Mouse (Mus musculus) bone marrow macrophage, adult 2 months (primary cell): ENCODE results near the gene Mapk1. TPM values are rescaled to one million over a fixed set of nuclear protein-coding genes. Genes with fewer than 3 reads are reported as not detected.
"Not testable (repeated sequence)": the region's sequence is repeated elsewhere in the genome, so short reads cannot be mapped to it uniquely, and the experiment has no call there.

ENCODE experiments used
- H3K27ac ChIP-seq: 2 replicates; pipeline ENCODE4 v1.5.1; 2012; ENCODE audit warnings: low read depth, low read length; ENCODE audit not compliant: insufficient read depth
- H3K4me1 ChIP-seq: 2 replicates; pipeline ENCODE4 v1.6.1; 2012; ENCODE audit warnings: low read length; ENCODE audit not compliant: control insufficient read depth, insufficient read depth
- H3K4me3 ChIP-seq: 2 replicates; pipeline ENCODE4 v1.5.1; 2012; ENCODE audit warnings: mild to moderate bottlenecking, low read length, moderate library complexity; ENCODE audit not compliant: insufficient read depth
- CTCF ChIP-seq: IDR thresholded peaks from 2 replicates; pipeline ENCODE4 v1.5.1; 2012; ENCODE audit warnings: low read depth, mild to moderate bottlenecking, low read length, moderate library complexity
- POLR2A ChIP-seq: IDR thresholded peaks from 2 replicates; pipeline ENCODE4 v1.6.1; 2012; ENCODE audit warnings: mild to moderate bottlenecking, low read depth, low read length, borderline replicate concordance
- polyA plus RNA-seq: library from polyadenylated mRNA; stranded (reverse); fragments of >200 nt; gene quantifications from 2 replicates; pipeline ENCODE4 v1.2.4, GENCODE M21; 2012; ENCODE audit not compliant: missing spikeins, insufficient read depth, insufficient read length

Gene Mapk1
- polyA plus RNA-seq, 1 experiment, result 111 TPM

DNA sequence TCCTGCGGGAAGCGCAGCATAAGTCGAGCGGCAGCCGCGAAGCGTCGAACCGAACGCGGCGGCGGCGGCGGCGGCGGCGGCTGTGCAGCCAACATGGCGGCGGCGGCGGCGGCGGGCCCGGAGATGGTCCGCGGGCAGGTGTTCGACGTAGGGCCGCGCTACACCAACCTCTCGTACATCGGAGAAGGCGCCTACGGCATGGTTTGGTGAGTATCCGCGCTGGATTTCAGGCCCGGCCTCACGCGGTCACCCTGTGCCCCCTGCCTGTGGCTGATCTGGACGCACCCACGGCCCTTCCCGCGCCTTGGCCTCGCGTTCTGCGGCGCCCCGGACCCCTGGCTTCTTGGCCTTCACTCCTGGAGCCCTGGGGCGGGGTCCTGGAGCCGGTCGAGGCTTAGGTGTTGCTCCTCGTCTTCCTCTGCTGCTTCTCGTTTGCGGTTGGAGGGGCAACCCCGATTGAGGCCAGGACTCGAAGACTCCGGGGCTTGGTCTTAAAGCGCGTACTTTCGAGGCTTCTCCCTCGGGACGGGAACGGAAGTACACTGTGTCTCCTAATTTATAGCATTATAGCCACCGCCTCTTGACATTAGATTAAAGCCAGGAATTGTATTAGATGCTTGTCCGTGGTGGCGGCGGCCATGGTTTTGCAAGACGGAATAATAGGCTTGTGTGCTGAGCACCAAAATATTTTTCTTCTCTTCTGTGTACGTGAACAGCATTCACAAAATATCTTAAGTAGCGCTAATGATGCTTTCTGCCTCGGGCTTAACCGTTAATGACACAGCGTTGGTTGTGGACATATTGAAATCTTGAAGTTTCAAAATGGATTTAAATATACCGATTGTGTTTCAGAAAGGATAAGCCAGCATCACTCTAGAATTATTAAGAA, 596 bp downstream of the Mapk1 start:
- Histone ChIP-seq H3K27ac (peak overlapping the region; percentile 56), H3K4me1 (peaks cover 18% of the 10 kb centered on the region), H3K4me3 (peak overlapping the region; percentile 90)
- no peak for TF ChIP-seq POLR2A
- no peak for TF ChIP-seq CTCF

GRCm38 (mm10) chr16:16984423-16984941, 1.3 kb downstream of the Mapk1 start:
- H3K4me3 ChIP-seq, result peak overlapping the region; percentile 90
- TF ChIP-seq POLR2A (no peak), CTCF (no peak)

GRCm38 (mm10) chr16:16987248-16987647, 4.1 kb downstream of the Mapk1 start:
- Histone ChIP-seq H3K4me1 (peaks cover 33% of the 10 kb centered on the region), H3K27ac (no peak overlapping the region), H3K4me3 (no peak overlapping the region)
- TF ChIP-seq POLR2A (no peak), CTCF (no peak)

More at GRCm38 (mm10) chr16:16984423-16984941, 1.3 kb downstream of the Mapk1 start:
- no peak overlapping the region for H3K27ac ChIP-seq
- H3K4me1 ChIP-seq, result peaks cover 22% of the 10 kb centered on the region

DNA sequence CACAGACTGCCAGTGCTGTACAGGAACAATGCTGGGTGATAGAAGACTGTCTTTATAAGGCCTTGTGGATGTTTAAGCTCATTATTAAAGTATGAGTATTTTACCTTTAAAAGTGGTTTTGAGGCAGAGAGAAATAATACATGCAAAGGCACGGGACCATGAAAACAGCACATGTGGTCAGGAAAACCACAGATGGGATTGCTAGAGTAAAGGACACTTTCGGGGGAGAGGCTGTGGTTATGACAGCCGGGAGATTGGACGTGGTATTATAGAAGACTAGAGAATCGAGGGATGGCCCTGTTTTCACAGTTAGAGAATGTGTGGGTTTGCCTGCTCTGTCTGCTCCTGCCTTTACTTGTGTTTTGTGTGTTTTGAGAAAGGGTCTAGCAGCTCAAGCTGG, 5.7 kb downstream of the Mapk1 start:
- no peak for TF ChIP-seq CTCF
- no peak for TF ChIP-seq POLR2A
- H3K4me1 ChIP-seq, result peaks cover 44% of the 10 kb centered on the region
- H3K27ac ChIP-seq, result no peak overlapping the region
- no peak overlapping the region for H3K4me3 ChIP-seq

DNA sequence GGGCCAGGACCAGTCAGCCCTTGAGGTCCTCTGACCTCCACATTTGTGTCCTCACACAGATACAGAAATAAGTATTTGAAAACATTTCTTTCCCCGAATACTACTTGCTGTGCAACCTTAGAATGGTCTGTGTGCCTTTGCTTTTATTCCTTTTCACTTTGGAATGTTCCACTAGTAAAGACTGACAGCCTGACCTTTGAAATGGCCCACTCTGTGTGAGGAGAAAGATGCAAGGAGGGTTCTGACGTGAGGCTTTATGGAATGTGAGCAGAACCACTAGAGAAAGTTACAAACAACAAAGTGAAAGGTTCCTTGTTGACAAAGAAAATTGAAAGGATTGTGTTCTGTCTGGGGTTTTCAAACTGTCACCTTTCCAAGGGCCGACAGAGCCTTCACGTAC, 6.8 kb downstream of the Mapk1 start:
- Histone ChIP-seq H3K4me3 (no peak overlapping the region), H3K4me1 (peaks cover 51% of the 10 kb centered on the region), H3K27ac (no peak overlapping the region)
- TF ChIP-seq CTCF (no peak), POLR2A (no peak)

DNA sequence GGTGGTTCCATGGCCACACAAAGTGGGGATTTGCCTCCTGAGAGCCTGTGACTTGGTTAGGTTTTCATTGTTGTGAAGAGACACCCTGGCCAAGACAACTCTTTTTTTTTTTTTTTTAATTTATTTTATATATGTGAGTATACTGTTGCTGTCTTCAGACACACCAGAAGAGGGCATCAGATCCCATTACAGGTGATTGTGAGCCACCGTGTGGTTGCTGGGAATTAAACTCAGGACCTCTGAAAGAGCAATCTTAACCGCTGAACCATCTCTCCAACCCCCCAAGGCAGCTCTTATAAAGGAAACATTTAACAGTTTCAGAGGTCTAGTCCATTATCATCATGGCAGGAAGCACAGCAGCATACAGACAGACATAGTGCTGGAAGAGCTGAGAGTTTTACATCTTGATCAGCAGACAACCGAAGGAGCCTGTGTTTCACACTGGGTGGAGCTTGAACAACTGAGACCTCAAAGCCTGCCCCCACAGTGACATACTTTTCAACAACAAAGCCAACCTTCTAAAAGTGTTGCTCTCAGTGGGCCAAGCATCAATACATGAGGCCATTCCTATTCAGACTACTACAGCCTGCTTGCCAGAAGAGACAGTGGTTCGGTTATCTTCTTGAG, 11.4 kb downstream of the Mapk1 start:
- Histone ChIP-seq H3K4me3 (no peak overlapping the region), H3K4me1 (peaks cover 36% of the 10 kb centered on the region), H3K27ac (no peak overlapping the region)
- TF ChIP-seq CTCF, result no peak
- TF ChIP-seq POLR2A, result no peak

DNA sequence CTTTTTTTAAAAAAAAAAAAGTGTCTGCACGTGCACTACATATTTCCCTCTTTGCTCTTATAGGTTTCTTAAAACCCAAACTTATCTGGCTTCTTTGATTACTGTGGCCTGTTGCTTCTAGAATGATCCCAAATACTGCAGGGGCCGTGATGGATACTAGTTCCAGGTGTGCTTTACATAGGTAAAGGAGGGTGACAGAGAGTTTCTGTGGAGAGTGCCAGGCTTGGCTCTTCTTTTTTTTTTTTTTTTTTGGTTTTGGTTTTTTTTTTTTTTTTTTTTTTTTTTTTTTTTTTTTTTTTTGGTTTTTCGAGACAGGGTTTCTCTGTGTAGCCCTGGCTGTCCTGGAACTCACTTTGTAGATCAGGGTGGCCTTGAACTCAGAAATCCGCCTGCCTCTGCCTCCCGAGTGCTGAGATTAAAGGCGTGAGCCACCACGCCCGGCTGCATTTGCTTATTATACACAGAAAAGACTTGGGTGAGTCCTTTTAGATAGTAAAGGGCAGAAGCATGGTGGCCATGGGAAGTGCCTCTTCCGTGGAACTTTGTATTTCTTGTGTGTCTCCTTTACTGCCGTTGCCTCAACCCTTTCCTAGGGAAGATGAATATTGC, 13.0 kb downstream of the Mapk1 start:
- H3K4me3 ChIP-seq, H3K27ac ChIP-seq: not testable (repeated sequence)
- H3K4me1 ChIP-seq, result peaks cover 36% of the 10 kb centered on the region

GRCm38 (mm10) chr16:17001109-17001508, 17.9 kb downstream of the Mapk1 start:
- TF ChIP-seq CTCF (no peak), POLR2A (no peak)
- Histone ChIP-seq H3K27ac (no peak overlapping the region), H3K4me1 (peaks cover 29% of the 10 kb centered on the region), H3K4me3 (no peak overlapping the region)

GRCm38 (mm10) chr16:17007070-17007469, 23.9 kb downstream of the Mapk1 start:
- H3K27ac ChIP-seq, result no peak overlapping the region
- H3K4me3 ChIP-seq, result no peak overlapping the region
- no peak for TF ChIP-seq POLR2A
- TF ChIP-seq CTCF, result no peak
- H3K4me1 ChIP-seq, result peaks cover 25% of the 10 kb centered on the region

DNA sequence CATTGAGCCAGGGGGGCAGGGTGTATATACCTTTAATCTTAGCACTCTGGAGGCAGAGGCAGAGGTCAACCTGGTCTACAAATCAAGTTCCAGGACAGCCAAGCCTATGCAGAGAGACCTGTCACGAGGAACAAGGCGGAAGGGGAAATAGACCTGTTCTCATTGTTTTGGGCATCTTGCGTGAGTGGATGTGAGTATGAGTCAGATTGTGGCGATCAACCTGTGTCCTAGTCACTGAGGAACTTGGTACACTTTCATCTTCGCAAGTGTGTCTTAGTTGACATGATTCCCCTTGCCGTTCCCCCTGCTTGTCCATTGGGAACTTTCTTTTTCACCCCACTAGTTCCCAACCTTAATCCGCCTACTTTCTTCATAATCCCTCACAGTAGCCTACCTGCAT, 26.9 kb downstream of the Mapk1 start:
- Histone ChIP-seq H3K27ac (no peak overlapping the region), H3K4me1 (peaks cover 31% of the 10 kb centered on the region), H3K4me3 (no peak overlapping the region)
- TF ChIP-seq POLR2A, result no peak
- TF ChIP-seq CTCF, result no peak
